Mouse (Mus musculus): ENCODE data around the gene Dcbld1.

GRCm38 (mm10) chr10:52242015-52242414 is 8.6 kb downstream of the Dcbld1 start:
- TF ChIP-seq CTCF (conservative IDR thresholded peaks at IDR 0.05; ENCODE audit: low read length) (no peak), POU5F1 (IDR thresholded peaks at IDR 0.05; ENCODE audit: borderline replicate concordance, low read length) (no peak)
